Mouse (Mus musculus): ENCODE measurements around the gene Jak3.

DNA sequence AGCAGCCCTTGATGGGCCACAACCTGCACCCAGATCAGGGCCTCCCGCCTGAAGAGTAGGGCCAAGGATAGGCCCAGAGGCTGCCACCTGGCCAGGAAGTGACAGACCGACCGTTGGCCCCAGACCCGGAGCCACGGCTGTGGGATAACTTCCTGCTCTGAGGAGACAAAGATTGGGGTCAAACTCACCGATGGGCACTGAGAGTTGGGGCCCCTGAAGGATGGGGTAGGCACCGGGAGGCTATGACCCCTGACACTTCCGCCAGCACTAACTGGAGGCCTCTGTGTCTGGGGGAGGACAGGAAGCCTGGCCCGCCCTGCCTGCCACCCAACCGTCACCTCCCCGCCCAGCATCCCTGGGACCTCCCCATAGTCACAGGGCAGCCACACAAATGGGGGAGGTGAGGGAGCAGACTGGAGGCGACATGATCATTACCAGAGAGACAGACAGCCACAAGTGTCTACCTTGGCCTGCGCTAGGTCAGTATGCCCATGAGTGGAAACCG, 47.0 kb downstream of the Jak3 start:
- TF ChIP-seq CTCF (IDR thresholded peaks at IDR 0.05; ENCODE audit: borderline replicate concordance, extremely low read depth, insufficient read depth, insufficient read length) (no peak), POLR2A (IDR thresholded peaks at IDR 0.05; ENCODE audit: borderline replicate concordance, extremely low read depth, insufficient read depth, insufficient read length, poor library complexity, severe bottlenecking) (no peak)

Measured in brain, embryonic 14.5 days (tissue).